Mouse (Mus musculus): ENCODE results near the gene Plscr3. TPM values are rescaled to one million over a fixed set of nuclear protein-coding genes. Genes with fewer than 3 reads are reported as not detected.

The Plscr3 gene
- polyA plus RNA-seq, 1 experiment = 35.3 TPM

GRCm38 (mm10) chr11:69818871-69819270 is 27.3 kb upstream of the Plscr3 start:
- no peak overlapping the region for H3K27ac ChIP-seq (ENCODE audit: insufficient read depth, low read length)
- no peak for TF ChIP-seq CTCF (IDR thresholded peaks at IDR 0.05; ENCODE audit: extremely low read depth, insufficient read depth, low read length)
- no peak for TF ChIP-seq POLR2A (IDR thresholded peaks at IDR 0.05; ENCODE audit: extremely low read depth, insufficient read depth, low read length)
- no peak overlapping the region for H3K4me3 ChIP-seq (ENCODE audit: insufficient read depth, low read length)

GRCm38 (mm10) chr11:69822080-69822479 is 24.1 kb upstream of the Plscr3 start, which contains the start of gene Spem1:
Gene Spem1, minus strand, starts transcription at chr11:69822180.
- Histone ChIP-seq H3K4me3 (ENCODE audit: insufficient read depth, low read length) (no peak within 1 kb of the TSS), H3K27ac (ENCODE audit: insufficient read depth, low read length) (no peak within 1 kb of the TSS), H3K4me1 (ENCODE audit: control insufficient read depth, insufficient read depth, low read length) (no peaks in the 10 kb centered on the region)
- no peak for TF ChIP-seq POLR2A (IDR thresholded peaks at IDR 0.05; ENCODE audit: extremely low read depth, insufficient read depth, low read length)
- TF ChIP-seq CTCF (IDR thresholded peaks at IDR 0.05; ENCODE audit: extremely low read depth, insufficient read depth, low read length) = no peak

More at GRCm38 (mm10) chr11:69818871-69819270, 27.3 kb upstream of the Plscr3 start:
- H3K4me1 ChIP-seq (ENCODE audit: control insufficient read depth, insufficient read depth, low read length) = no peaks in the 10 kb centered on the region

GRCm38 (mm10) chr11:69823456-69823855 is 22.7 kb upstream of the Plscr3 start:
- no peak for TF ChIP-seq CTCF (IDR thresholded peaks at IDR 0.05; ENCODE audit: extremely low read depth, insufficient read depth, low read length)
- no peak for TF ChIP-seq POLR2A (IDR thresholded peaks at IDR 0.05; ENCODE audit: extremely low read depth, insufficient read depth, low read length)
- no peaks in the 10 kb centered on the region for H3K4me1 ChIP-seq (ENCODE audit: control insufficient read depth, insufficient read depth, low read length)
- no peak overlapping the region for H3K27ac ChIP-seq (ENCODE audit: insufficient read depth, low read length)
- H3K4me3 ChIP-seq (ENCODE audit: insufficient read depth, low read length) = no peak overlapping the region

- Histone ChIP-seq H3K4me1 (ENCODE audit: control insufficient read depth, insufficient read depth, low read length) (peaks cover 6% of the 10 kb centered on the region), H3K27ac (ENCODE audit: insufficient read depth, low read length) (no peak overlapping the region), H3K4me3 (ENCODE audit: insufficient read depth, low read length) (no peak overlapping the region)
- TF ChIP-seq CTCF (IDR thresholded peaks at IDR 0.05; ENCODE audit: extremely low read depth, insufficient read depth, low read length) (no peak), POLR2A (IDR thresholded peaks at IDR 0.05; ENCODE audit: extremely low read depth, insufficient read depth, low read length) (no peak)
Observed at GRCm38 (mm10) chr11:69828832-69829231, 17.3 kb upstream of the Plscr3 start.

- Histone ChIP-seq H3K4me3 (ENCODE audit: insufficient read depth, low read length) (peak overlapping the region; percentile 35; the same call in 1 of the 2 replicates), H3K27ac (ENCODE audit: insufficient read depth, low read length) (no peak overlapping the region), H3K4me1 (ENCODE audit: control insufficient read depth, insufficient read depth, low read length) (peaks cover 6% of the 10 kb centered on the region)
- TF ChIP-seq CTCF (IDR thresholded peaks at IDR 0.05; ENCODE audit: extremely low read depth, insufficient read depth, low read length) (no peak), POLR2A (IDR thresholded peaks at IDR 0.05; ENCODE audit: extremely low read depth, insufficient read depth, low read length) (no peak)
Observed at GRCm38 (mm10) chr11:69833554-69833953, 12.6 kb upstream of the Plscr3 start.

GRCm38 (mm10) chr11:69834001-69834549 is 12.1 kb upstream of the Plscr3 start:
- TF ChIP-seq CTCF (IDR thresholded peaks at IDR 0.05; ENCODE audit: extremely low read depth, insufficient read depth, low read length) = no peak
- TF ChIP-seq POLR2A (IDR thresholded peaks at IDR 0.05; ENCODE audit: extremely low read depth, insufficient read depth, low read length) = no peak
- Histone ChIP-seq H3K27ac (ENCODE audit: insufficient read depth, low read length) (no peak overlapping the region), H3K4me1 (ENCODE audit: control insufficient read depth, insufficient read depth, low read length) (peaks cover 6% of the 10 kb centered on the region), H3K4me3 (ENCODE audit: insufficient read depth, low read length) (peak overlapping the region; percentile 35; the same call in 1 of the 2 replicates)

GRCm38 (mm10) chr11:69835326-69835965 is 10.7 kb upstream of the Plscr3 start:
- no peak overlapping the region for H3K27ac ChIP-seq (ENCODE audit: insufficient read depth, low read length)
- H3K4me3 ChIP-seq (ENCODE audit: insufficient read depth, low read length) = peak overlapping the region; percentile 76
- TF ChIP-seq POLR2A (IDR thresholded peaks at IDR 0.05; ENCODE audit: extremely low read depth, insufficient read depth, low read length) = no peak
- no peak for TF ChIP-seq CTCF (IDR thresholded peaks at IDR 0.05; ENCODE audit: extremely low read depth, insufficient read depth, low read length)
- peaks cover 6% of the 10 kb centered on the region for H3K4me1 ChIP-seq (ENCODE audit: control insufficient read depth, insufficient read depth, low read length)

- peaks cover 6% of the 10 kb centered on the region for H3K4me1 ChIP-seq (ENCODE audit: control insufficient read depth, insufficient read depth, low read length)
- no peak for TF ChIP-seq POLR2A (IDR thresholded peaks at IDR 0.05; ENCODE audit: extremely low read depth, insufficient read depth, low read length)
- TF ChIP-seq CTCF (IDR thresholded peaks at IDR 0.05; ENCODE audit: extremely low read depth, insufficient read depth, low read length) = no peak
- H3K27ac ChIP-seq (ENCODE audit: insufficient read depth, low read length) = no peak overlapping the region
- H3K4me3 ChIP-seq (ENCODE audit: insufficient read depth, low read length) = peak overlapping the region; percentile 76
Observed at GRCm38 (mm10) chr11:69835966-69836335, 10.2 kb upstream of the Plscr3 start.

GRCm38 (mm10) chr11:69836703-69837576 is 9.2 kb upstream of the Plscr3 start:
- peaks cover 6% of the 10 kb centered on the region for H3K4me1 ChIP-seq (ENCODE audit: control insufficient read depth, insufficient read depth, low read length)
- no peak for TF ChIP-seq POLR2A (IDR thresholded peaks at IDR 0.05; ENCODE audit: extremely low read depth, insufficient read depth, low read length)
- no peak for TF ChIP-seq CTCF (IDR thresholded peaks at IDR 0.05; ENCODE audit: extremely low read depth, insufficient read depth, low read length)
- peak overlapping the region; percentile 78 for H3K27ac ChIP-seq (ENCODE audit: insufficient read depth, low read length)
- H3K4me3 ChIP-seq (ENCODE audit: insufficient read depth, low read length) = peak overlapping the region; percentile 76

Data from cortical plate, adult 2 months (tissue).